Mouse (Mus musculus) kidney, postnatal 0 days (tissue): ENCODE measurements at regions not wholly inside any gene's neighbourhood (a gene's known extent, or its start where the extent isn't known, plus 50 kb on each side); places are given as distances from the start of the nearest gene placed in this dataset.

Experiments
- ATAC-seq: fragments of 200-750 bp; cut with Nextera tagmentation; replicated peaks from 2 replicates; pipeline ENCODE4 v1.8.0; 2017; ENCODE audit warnings: low read depth, moderate number of reproducible peaks, moderate TSS enrichment, moderate library complexity; ENCODE audit not compliant: low FRiP score
- DNase-seq: peaks from one replicate; pipeline ENCODE4 v3.0.0-alpha.2; 2016; ENCODE audit warnings: low spot score
- H3K27ac ChIP-seq: fragments of 300-500 bp; sonication (generic); 2 replicates; pipeline ENCODE4 v1.5.1; 2014; ENCODE audit warnings: mild to moderate bottlenecking
- H3K27me3 ChIP-seq: fragments of 300-500 bp; sonication (generic); 2 replicates; pipeline ENCODE4 v1.6.1; 2014; ENCODE audit warnings: low read length, mixed read lengths; ENCODE audit not compliant: insufficient read depth
- H3K36me3 ChIP-seq: fragments of 300-500 bp; sonication (generic); 2 replicates; pipeline ENCODE4 v1.6.1; 2014; ENCODE audit warnings: low read length, mixed read lengths; ENCODE audit not compliant: insufficient read depth
- H3K4me1 ChIP-seq: fragments of 300-500 bp; sonication (generic); replicated peaks from 2 replicates; pipeline ENCODE4 v1.6.1; 2014; ENCODE audit warnings: antibody characterized with exemption, low read length, mixed read lengths; ENCODE audit not compliant: insufficient read depth
- H3K4me2 ChIP-seq: fragments of 300-500 bp; sonication (generic); 2 replicates; pipeline ENCODE4 v1.6.1; 2014; ENCODE audit warnings: mild to moderate bottlenecking, low read length, moderate library complexity, mixed read lengths
- H3K4me3 ChIP-seq: fragments of 300-500 bp; sonication (generic); replicated peaks from 2 replicates; pipeline ENCODE4 v1.5.1; 2014; ENCODE audit warnings: low read depth, low read length
- H3K9ac ChIP-seq: fragments of 300-500 bp; sonication (generic); 2 replicates; pipeline ENCODE4 v1.6.1; 2014; ENCODE audit warnings: low read depth, low read length
- H3K9me3 ChIP-seq: fragments of 300-500 bp; sonication (generic); replicated peaks from 2 replicates; pipeline ENCODE4 v1.6.1; 2016; ENCODE audit warnings: low read length, inconsistent platforms, mixed read lengths
- CTCF ChIP-seq: IDR thresholded peaks from 2 replicates; pipeline ENCODE4 v1.5.1; 2016; ENCODE audit warnings: antibody characterized with exemption, low read depth, mild to moderate bottlenecking, moderate library complexity
- WGBS: fragments of 180-500 bp; shearing (Covaris S2); extraction: QIAGEN DNeasy Blood & Tissue Kit; methylation state at CpG from one replicate; pipeline ENCODE4 v1.1.7; 2014; 5-methylcytosine and 5-hydroxymethylcytosine counted together

GRCm38 (mm10) chr1:137833535-137833934 lies 342.0 kb downstream of the Ptprc start:
- Histone ChIP-seq H3K4me2 (no peak overlapping the region), H3K9ac (no peak overlapping the region)
- WGBS, result 62% methylated on average over 3 of the region's 3 CpGs

GRCm38 (mm10) chr1:137831284-137831683 lies 344.2 kb downstream of the Ptprc start:
- 55% methylated on average over 4 of the region's 4 CpGs for WGBS
- TF ChIP-seq CTCF, result no peak

More at GRCm38 (mm10) chr1:137833535-137833934, 342.0 kb downstream of the Ptprc start:
- no peaks in the 10 kb centered on the region for H3K4me1 ChIP-seq
- H3K27me3 ChIP-seq, result no peaks in the 10 kb centered on the region
- H3K4me3 ChIP-seq, result no peak overlapping the region
- H3K9me3 ChIP-seq, result no peaks in the 10 kb centered on the region
- DNase-seq, result no peak
- no peak for ATAC-seq
- H3K36me3 ChIP-seq, result no peaks in the 10 kb centered on the region
- H3K27ac ChIP-seq, result no peak overlapping the region
- no peak for TF ChIP-seq CTCF

GRCm38 (mm10) chr1:137827379-137827778 lies 348.1 kb downstream of the Ptprc start:
- H3K27ac ChIP-seq, result no peak overlapping the region
- DNase-seq (no peak), ATAC-seq (no peak)
- no peak overlapping the region for H3K4me3 ChIP-seq
- H3K27me3 ChIP-seq, result no peaks in the 10 kb centered on the region
- no peaks in the 10 kb centered on the region for H3K36me3 ChIP-seq
- no peaks in the 10 kb centered on the region for H3K9me3 ChIP-seq
- no peaks in the 10 kb centered on the region for H3K4me1 ChIP-seq
- 59% methylated on average over 4 of the region's 4 CpGs for WGBS
- H3K9ac ChIP-seq, result no peak overlapping the region
- TF ChIP-seq CTCF, result no peak
- H3K4me2 ChIP-seq, result no peak overlapping the region

More at GRCm38 (mm10) chr1:137831284-137831683, 344.2 kb downstream of the Ptprc start:
- Histone ChIP-seq H3K9me3 (no peaks in the 10 kb centered on the region), H3K4me3 (no peak overlapping the region), H3K36me3 (no peaks in the 10 kb centered on the region), H3K4me1 (no peaks in the 10 kb centered on the region), H3K4me2 (no peak overlapping the region), H3K27ac (no peak overlapping the region), H3K9ac (no peak overlapping the region), H3K27me3 (no peaks in the 10 kb centered on the region)
- no peak for DNase-seq
- no peak for ATAC-seq

- no peak overlapping the region for H3K4me3 ChIP-seq
- H3K36me3 ChIP-seq, result no peaks in the 10 kb centered on the region
- no peak for TF ChIP-seq CTCF
- H3K27me3 ChIP-seq, result no peaks in the 10 kb centered on the region
- no peaks in the 10 kb centered on the region for H3K9me3 ChIP-seq
- H3K27ac ChIP-seq, result no peak overlapping the region
- ATAC-seq, result no peak
- no peak overlapping the region for H3K4me2 ChIP-seq
- H3K4me1 ChIP-seq, result no peaks in the 10 kb centered on the region
- H3K9ac ChIP-seq, result no peak overlapping the region
- WGBS, result 88% methylated on average over 4 of the region's 4 CpGs
- DNase-seq, result no peak
Observed at GRCm38 (mm10) chr1:137815401-137815888, 360.1 kb downstream of the Ptprc start.

GRCm38 (mm10) chr1:137814556-137814955 lies 361.0 kb downstream of the Ptprc start:
- H3K4me1 ChIP-seq, result no peaks in the 10 kb centered on the region
- H3K9me3 ChIP-seq, result no peaks in the 10 kb centered on the region
- WGBS, result 86% methylated on average over 2 of the region's 2 CpGs
- H3K36me3 ChIP-seq, result no peaks in the 10 kb centered on the region
- H3K4me3 ChIP-seq, result no peak overlapping the region
- no peaks in the 10 kb centered on the region for H3K27me3 ChIP-seq
- TF ChIP-seq CTCF, result no peak
- no peak overlapping the region for H3K27ac ChIP-seq
- H3K9ac ChIP-seq, result no peak overlapping the region
- ATAC-seq (no peak), DNase-seq (no peak)
- no peak overlapping the region for H3K4me2 ChIP-seq

GRCm38 (mm10) chr1:137813716-137814115 lies 361.8 kb downstream of the Ptprc start:
- Histone ChIP-seq H3K4me3 (no peak overlapping the region), H3K9ac (no peak overlapping the region), H3K9me3 (no peaks in the 10 kb centered on the region), H3K36me3 (no peaks in the 10 kb centered on the region), H3K4me1 (no peaks in the 10 kb centered on the region), H3K27ac (no peak overlapping the region), H3K4me2 (no peak overlapping the region), H3K27me3 (no peaks in the 10 kb centered on the region)
- no peak for TF ChIP-seq CTCF
- WGBS, result 89% methylated on average over 1 of the region's 1 CpGs
- ATAC-seq (no peak), DNase-seq (no peak)

GRCm38 (mm10) chr1:137811981-137812380 lies 363.5 kb downstream of the Ptprc start:
- Histone ChIP-seq H3K4me3 (no peak overlapping the region), H3K9me3 (no peaks in the 10 kb centered on the region), H3K27ac (no peak overlapping the region), H3K9ac (no peak overlapping the region), H3K36me3 (no peaks in the 10 kb centered on the region), H3K4me2 (no peak overlapping the region), H3K27me3 (no peaks in the 10 kb centered on the region), H3K4me1 (no peaks in the 10 kb centered on the region)
- ATAC-seq (no peak), DNase-seq (no peak)
- no peak for TF ChIP-seq CTCF
- 90% methylated on average over 4 of the region's 4 CpGs for WGBS
